Mouse (Mus musculus) spleen, adult 18-20 months (tissue): Measurements from ENCODE around the gene Prkaa2.

Experiments used
- DNase-seq, 2 experiments: peaks; one replicate each; pipeline ENCODE4 v3.0.0; 2022; ENCODE audit warnings: mixed read lengths in 2 of 2

Prkaa2 gene

DNA sequence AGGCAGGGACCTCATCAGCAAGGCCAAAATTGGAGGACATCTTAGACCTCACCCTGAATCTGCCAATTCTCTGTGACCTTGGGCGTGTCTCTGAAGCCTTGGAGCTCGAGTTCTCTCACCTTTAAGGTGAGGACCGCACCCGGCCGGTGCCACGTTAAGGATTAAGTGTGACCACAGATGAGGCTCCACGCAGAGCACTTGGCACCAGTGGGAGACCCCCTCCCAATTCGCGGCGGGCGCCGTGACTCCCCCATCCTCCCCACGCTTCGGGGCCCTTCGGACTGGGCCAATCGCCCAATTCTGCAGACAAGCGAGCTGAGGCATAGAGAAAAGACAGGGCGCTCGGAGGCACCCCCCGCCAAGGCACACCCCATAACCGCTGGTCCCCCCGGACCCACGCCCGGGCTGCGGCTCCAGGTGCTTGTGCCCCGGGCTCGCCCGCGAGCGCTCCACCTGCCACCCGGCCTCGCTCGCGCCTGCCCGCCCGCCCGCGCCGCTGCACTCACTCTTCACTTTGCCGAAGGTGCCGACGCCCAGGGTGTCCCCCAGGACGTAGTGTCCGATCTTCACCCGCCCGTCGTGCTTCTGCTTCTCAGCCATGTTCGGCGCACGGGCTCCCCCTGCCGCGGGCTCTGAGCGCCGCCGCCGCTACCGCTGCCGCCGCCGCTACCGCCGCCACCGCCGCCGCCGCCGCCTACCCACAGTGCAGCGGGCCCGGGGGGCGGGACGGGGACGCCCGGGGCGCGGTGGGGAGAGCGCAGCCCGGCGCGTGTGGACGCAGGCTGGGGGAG is at the start of gene Prkaa2:
Gene Prkaa2 (minus strand): TSS at position 692 of the 791 bp plus-strand sequence.
- DNase-seq = peak; percentile 35 to 64

DNA sequence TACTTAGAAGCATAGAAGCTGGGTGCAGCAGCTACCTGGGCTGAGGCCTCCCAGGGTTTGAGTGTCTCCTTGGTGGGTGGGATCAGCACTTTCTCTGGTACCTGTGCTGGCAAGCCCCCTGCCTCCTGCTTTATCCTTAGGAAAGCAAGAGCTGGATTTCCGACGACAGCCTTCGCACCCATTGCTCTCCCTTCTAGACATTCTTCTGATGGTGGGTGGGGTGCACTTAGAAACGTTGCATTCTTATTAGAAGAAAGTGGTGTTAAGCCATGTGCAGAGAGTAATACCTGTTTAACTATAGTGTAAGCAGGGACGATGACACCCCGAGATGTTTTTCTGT is 49.8 kb upstream of the Prkaa2 start:
- no peak for DNase-seq

DNA sequence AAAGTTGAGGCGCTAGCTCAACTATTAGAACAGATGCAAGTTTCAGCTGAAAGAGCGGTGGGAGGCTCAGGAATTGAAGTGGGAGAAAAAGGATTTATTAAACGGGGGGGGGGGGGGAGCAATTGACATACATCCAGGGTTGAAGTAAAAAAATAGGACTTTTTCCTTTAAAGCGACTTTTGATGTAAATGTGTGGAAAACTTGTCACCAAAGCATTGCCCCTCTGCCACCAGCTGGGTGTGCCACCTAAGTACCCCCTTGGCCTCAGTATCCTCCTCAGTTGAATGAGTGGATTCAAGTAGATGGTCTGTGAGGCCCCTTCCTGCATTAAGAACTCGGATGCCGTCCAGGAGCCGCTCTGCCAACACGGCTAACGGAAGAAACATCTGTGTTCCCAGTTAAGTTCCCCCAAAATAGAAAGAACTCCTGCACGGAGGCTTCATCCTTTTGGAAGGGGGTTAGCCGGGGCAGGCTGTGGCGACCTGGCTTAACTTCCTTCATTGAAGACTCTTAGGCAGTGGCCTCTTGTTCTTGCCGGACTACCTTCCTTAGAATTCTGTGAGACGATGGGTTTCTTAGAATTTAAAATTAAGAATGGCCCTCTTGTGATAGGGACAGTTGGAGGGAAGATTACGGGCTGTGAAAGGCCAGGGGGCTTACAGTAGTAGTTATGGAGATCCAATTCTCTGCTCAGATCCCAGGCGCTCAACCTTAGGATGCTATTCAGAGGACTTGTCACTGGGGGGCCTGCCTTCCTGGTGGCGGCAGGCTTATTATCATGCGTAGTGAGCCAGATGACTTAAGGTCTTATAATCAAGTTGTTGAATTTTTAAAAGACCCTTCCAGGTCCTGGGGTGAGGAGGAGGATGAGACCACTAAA is 49.2 kb upstream of the Prkaa2 start:
- no peak for DNase-seq

DNA sequence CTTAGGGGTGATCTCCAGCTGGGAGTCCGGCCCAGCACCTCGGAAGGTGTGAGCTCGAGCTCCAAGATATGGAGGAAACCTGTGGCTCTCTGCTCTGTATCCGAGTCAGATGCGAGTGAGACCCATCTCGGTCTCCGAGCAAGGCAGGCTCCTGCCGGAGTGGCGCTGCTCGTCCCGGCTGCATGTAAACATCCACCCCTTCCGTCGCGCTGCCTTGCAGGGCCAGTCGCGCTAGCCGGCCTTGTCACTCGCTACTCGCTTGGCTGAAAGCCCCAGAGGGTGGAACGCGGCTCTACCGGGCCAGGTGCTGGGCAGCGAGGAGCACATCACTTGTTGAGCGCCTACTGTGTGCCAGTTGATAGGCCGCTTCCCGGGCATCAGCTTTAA is 48.5 kb upstream of the Prkaa2 start:
- peak; percentile 74 to 78 for DNase-seq

DNA sequence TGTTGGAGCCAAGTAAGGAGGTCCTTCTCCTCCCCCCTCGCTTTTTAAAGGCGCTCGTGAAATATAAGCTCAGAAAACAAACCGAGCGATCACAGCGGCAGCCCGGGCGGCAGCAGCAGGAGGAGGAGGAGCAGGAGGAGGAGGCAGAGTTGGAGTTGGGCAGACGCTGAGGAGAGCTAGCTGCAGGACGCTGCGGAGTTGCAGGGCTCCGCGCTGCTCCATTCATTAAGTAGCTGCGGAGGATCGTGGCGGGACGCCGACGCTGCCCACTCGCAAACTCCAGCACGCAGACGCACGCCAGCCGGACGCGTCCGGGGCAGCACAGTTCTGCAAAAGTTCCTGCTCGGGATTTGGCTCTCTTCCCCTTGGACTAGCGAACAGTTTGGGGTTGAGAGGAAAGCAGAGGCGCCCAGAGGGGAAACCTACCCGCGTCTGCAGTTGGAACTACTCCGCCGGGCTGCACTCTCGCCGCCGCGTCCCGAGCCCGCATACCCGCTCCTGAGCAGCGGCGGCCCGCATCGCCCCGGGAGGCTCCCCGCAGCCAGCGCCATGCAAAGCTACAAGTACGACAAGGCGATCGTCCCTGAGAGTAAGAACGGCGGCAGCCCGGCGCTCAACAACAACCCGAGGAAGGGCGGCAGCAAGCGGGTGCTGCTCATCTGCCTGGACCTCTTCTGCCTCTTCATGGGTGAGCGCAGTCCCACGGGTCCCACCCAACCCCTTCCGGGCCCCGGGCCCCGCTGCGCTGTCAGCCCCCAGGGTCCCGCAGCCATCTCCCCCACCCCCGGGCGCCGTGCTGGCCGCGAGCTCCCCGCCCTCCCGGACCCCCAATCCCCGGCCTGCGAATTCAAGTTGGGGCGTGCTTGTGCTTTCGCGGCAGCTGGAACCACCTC is 47.8 kb upstream of the Prkaa2 start, which contains the start of gene Plpp3:
Gene Plpp3 (plus strand): TSS at position 72 of the 893 bp plus-strand sequence.
- peak; percentile 47 to 63 for DNase-seq

DNA sequence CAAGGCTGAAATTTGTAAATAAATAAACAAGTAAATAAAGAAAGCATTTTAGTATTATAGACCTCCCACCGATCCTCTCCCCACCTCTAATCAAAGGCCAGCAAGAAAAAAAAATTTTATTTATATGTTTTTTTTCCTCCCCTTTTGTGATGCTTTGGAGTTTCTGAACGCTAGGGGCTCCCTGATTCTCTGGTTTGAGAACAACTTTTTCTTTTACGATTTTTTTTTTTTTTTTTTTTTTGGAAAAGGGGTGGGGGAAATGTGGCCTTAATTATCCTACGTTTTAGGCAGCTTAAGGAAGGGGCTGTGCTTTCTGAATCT is 47.2 kb upstream of the Prkaa2 start:
- DNase-seq = no peak

DNA sequence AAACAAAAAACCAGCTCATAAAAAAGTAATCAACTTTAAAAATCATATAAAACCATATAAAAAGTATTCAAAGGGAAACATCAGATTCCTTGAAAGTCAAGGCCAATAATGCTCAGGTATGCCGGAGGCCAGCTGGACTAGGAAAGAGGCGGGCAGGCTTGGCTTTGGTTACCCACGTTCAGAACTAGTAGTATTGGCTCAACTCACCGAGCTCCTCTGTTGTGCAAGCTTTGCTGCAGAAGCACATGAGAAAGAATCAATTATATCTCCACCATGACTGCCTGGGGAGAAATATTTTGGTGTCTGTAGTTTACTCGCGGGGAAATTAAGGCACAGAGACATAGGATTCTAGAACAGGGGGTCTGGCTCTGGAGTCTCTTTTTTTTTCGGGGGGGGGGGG is 46.6 kb upstream of the Prkaa2 start:
- no peak for DNase-seq

DNA sequence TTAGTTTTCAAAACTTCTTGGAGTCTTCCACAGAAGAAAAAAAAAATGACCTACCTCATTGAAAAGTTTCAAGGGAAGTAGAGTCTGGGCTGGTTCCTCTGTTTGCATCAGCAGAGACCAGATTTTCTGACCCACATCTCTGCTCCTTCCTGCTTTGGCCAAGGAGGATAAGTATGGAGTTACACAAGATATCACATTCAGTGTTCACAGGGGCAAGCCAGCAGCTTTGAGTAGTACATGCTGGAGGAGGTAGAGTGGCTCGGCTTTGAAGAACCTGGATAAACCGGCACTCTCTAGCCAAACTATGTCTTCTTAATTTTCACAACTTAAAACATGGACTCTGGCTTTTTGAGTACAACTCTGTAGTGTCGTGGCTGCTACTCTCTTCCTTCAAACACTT is 43.5 kb upstream of the Prkaa2 start:
- DNase-seq = no peak

DNA sequence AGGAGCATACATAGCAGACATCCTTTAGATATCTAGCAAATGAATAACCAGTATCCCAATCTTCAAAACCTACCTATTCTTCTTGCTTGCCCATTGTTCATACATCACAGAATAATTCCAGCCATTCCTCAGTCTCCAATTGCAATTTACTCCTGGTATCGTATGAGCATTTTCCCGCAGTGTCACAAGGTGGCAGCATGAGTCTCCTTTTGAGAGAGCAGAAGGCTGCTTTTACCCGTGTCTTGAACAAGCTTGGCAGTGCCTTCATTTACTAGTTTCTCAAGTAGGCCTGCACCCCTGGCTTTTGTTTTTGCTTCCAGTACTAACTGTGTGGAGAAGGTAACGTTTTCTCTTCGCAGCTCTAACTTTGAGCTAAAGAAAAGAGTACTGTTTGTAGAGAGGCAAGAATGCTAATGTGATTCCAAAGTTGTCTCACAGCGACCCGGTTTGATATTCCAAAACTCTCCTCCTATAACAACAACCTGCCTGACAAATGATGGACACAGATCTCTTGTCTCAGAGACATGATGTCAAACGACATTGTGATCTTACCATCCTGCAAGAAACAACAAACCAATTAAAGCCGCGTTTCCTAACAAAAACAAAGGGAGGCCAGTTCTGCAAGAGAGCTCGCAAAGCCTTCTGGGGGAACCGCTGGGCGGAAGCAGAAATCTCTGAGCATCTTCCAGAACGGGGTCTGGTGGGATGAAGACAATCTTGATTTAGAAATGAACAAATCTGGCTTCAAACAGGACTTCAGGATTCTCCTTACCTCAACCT is 42.4 kb upstream of the Prkaa2 start:
- DNase-seq = peak; percentile 40 to 70

DNA sequence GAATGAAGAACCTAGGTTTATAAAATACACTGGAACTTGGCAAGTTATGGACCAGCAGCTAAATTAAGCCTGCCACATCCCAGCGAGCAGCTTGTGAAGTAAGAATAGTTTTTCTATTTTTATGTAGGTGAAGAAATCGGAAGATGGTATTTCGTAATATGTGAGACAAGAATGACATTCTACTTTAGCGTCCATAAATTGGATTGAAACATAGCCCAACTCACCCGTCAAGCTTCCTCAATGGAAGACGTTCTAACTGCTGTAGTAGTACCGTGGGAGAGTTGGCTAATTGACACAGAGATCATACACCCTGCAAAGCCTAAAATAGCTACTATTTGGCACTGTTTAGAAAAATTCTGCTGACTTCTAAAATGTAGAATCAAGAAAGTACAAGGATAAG is 39.8 kb upstream of the Prkaa2 start:
- no peak for DNase-seq

DNA sequence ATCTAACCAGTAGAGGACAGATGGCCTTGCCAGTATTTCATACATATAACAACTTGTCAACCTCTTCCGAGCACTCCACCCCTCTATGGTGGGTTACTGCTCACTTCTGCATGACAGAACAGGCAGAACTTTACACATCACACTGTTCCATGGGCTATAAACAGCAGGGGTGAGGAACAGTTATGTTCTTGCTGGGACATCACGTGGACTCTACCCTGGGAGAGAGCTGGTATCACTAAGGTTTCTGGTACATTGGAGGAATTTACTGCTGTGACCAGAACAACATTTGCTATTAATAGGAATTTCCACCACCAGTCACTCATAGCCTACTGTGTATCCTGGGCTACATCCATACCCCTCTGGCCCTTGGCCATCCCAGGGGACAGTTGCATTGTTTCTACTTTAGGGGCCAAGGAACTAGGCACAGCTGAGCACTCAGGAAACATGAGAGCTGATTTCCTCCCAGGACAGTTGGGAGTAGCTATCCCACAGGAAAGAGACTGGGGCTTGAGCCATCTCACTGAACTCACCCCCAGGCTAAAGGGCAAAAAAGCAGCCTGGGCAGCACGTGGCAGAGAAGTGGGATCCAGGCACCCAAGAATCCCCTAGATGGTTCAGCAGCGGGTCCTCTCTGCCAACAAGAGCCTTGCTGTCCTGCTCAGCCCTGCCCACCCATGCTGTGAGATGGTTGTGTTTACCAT is 23.8 kb upstream of the Prkaa2 start:
- no peak for DNase-seq

DNA sequence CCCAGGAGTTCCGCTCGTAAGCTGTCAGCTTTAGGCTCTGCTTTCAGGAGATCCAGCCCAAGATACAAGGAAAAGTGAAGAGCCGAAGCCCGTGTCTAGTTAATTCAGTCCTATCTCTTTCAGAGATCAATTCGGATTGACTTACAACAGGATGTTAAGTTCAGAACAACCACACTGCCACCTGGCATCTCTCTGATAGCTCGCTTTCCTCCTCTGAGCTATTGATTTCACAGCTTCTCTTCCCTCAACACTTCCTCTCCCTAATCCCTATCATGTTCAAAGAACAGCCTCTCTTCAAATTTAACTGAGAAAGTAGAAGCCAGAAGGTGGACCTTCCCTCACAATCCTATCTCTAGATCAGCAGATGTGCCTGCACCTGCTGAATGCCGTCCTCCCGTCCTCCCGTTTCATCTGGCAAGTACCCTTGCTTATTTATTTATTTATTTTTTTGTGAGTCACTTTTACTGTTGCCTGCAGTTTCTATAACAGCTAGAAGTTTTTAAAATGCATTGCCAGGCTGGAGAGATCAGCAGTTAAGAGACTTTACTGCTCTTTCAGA is 22.1 kb upstream of the Prkaa2 start:
- no peak for DNase-seq

DNA sequence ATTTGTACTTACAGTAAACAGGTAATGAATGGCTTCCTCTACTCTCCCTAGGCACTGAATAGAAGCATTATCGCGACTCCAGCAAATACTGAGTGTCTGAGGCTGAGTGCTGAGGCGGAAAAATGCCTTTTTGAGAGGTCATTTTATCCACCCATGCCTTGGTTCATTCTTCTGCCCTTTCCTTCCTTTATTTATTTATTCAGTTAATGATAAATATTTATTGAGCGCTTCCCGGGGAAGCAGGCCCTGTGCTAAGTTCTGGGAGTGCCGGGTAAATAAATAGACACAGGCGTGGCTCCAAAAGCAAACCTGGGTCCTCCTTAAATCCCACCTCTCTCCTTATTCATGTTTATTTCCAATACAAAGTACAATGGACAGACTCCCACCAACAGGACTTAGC is 19.5 kb upstream of the Prkaa2 start:
- no peak for DNase-seq

DNA sequence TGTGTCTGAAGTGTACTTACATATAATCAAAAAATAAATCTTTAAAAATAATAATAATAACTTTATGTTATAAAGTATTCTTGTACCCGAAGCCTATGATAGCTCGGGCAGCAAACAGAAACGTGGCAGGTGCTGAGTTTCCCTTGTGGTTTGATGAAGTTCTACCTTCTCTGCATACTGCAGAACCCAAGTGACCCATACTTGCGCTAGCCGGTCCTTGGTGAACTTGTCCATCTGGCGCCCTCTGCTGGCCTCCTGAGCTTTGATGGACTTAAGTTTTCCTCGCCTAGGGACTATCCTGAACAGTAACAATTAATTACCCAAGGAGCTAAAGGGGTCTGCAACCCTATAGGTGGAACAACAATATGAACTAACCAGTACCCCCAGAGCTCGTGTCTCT is 12.7 kb upstream of the Prkaa2 start:
- peak; percentile 7 to 55 for DNase-seq

DNA sequence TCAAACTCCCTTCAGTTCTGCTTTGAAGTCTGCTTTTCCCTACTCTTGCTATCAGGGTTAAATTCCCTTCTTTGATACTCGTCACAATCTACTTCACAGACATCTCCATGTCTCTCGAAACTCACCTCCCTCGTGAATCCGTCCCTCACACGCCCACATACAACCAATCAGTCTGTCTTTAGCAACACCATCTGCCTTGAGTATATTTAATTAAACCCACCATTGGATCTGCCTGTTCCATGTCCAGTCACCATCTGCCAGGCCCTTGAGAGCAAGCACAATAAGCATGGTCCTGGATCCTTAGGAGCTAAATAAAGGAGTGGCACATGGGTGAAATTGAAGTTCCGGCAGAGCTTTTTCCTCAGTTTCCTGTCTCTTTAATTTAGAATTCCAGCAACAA is 11.4 kb upstream of the Prkaa2 start:
- no peak for DNase-seq

DNA sequence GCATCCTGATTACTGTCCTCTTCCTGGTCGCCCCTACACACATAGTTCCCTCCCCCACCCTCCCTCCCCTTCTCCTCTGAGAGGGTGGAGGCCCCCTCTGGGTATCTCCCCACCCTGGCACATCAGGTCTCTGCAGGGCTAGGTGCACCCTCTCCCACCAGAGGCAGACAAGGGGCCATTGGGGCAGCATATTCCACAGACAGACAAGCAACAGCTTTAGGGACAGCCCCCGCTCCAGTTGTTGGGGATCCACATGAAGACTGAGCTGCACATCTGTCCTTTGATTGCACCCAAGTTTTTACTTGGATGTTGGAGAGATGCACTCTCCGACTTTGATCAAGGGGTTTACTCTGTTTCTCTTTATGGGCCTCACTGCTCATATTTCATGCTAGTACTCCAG is 3.8 kb upstream of the Prkaa2 start:
- DNase-seq = no peak

DNA sequence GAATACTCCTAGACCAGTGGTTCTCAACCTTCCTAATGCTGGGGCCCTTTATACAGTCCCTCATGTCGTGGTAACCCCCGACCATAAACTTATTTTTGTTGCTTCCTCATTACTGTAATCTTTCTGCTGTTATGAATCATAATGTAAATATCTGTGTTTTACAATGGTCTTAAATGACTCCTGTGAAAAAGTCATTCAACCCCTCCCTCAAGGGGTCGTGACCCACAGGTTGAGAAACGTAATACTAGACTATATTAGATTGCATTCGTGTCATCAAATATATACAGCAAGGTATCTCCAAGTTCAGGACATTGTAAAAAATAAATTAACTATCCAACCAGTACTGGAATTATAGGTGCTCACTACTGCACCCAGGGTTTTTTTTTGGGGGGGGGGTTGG is 3.4 kb upstream of the Prkaa2 start:
- DNase-seq = no peak

DNA sequence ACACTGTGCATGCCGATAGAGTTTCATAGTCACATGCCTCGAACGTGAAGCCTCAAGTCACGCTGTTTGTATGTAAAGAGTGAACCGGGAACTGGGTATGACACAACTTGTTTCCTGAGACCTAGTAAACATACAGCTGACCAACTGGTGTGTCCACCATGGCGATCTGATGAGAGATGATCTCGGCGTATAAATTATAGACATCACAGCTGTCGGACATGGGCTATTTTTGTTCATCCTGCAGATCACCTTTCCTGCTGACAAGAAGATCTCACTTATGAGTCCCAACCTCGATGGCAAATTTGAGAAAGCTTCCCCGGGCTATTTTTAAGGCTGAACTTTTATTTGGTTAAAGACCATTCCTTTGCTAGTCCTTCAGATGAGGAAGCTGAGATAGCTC is 2.1 kb upstream of the Prkaa2 start:
- DNase-seq = no peak

DNA sequence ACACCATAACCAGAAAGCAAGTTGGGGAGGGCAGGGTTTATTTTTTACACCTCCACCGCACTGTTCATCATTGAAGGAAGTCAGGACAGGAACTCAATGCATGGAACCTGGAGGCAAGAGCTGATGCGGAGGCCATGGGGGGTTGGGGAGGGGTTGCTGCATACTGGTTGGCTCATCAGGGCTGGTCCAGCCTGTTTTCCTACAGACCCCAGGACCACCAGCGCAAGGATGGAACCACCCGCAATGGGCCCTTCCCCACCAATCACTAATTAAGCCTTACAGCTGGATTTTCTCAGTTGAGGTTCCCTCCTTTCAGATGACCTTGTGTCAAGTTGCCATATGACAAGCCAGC is 970 bp upstream of the Prkaa2 start:
- DNase-seq = no peak

DNA sequence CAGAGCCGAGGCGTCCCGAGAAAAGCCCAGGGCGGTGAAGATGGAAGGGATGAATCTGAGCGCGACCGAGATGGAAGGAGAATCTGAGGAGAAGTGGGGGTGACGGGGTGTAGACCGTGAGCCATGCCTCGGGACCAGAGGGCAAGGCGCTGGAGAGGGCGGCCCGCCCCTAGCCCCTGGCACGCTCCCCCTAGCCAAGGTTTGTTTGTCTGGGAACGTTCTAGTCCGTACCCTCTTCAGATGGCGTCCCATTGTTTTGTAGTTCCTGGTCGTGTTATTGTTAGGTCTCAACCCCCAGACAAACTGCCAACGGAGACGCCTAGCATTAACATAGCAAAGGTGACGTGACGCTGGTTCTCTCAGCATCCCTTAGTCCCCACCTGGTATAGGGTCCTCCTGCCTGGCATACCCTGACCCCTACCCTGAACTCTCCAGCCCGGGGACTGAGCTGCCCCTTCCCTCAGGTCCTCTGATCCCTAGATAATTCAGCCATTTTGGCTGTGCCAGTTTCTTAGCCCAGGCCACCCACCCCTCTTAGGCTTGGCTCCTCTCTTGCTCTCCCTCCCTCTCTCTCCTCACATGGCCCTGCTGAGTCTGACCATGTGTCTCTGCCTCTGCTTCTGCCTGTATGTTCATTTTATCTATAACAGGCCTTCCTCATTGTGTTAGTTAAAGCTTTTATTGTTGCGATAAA is 447 bp upstream of the Prkaa2 start:
- no peak for DNase-seq

DNA sequence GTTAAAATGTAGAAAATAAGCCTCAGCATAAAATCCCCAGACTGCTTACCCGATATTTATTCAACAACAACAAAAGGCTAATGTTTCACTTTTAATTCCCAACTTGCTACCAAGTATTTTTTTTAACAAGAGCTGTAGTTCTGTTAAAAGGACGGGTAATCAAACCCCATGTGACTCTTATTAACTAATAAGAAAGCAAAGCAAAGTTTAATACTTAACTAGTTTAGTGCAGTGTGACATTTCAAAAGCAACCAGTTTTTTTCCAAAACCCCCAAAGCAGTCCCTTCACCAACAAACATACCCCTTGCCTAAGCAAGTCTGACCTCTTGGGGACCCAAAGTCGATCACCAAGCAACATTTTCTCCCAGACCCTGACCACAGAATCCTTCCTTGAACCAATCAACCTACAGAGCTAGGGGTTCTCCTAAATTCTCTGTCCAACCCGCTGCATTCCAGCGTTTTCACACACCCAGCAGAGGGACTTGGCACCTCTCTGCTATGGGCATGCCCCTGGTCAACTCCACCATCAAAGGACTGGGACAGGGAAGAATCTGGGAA is 970 bp downstream of the Prkaa2 start:
- DNase-seq = no peak
